Comparison of ENCODE assay signal across 11 mouse cellular contexts in the genomic region with DNA sequence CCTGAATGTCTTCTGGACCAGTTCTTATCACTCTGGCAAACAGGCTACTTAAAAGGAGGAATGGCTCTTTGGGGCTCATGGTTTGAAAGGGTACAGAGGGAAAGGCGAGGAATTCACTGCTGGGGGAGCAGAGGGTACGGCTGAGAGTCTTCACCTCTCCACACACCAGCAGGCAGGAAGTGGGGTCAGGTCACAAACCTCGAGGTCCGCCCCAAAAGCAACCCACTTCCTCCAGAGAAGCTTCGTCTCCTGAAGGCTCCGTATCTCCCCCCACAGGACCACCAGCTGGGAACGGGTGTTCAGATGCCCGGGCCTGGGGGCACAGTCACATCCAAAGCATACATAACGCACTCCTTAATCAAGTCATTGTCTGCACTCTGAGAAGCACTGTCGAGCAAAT.
DNase-seq lines count a peak whose midpoint lies in the region; ATAC-seq and TF ChIP-seq lines count a peak whose summit lies in the region.
"Had no signal": no experiment of that assay in that cellular context is flagged by ENCODE, and none has a peak within 500 bp of the region (broad histone marks: within the 10 kb centered on the region; RNA-seq: fewer than 3 reads in every experiment).

No protein-coding gene starts in this region.

- peaks cover 14% of the 10 kb centered on the region for H3K4me1 ChIP-seq in midbrain, embryonic 10.5 days
- H3K4me1 ChIP-seq in midbrain, postnatal 0 days (ENCODE audit: insufficient read depth, low read length): no peaks in the 10 kb centered on the region
- H3K4me1 ChIP-seq in embryonic facial prominence, embryonic 10.5 days: peaks cover 18% of the 10 kb centered on the region
- H3K4me1 ChIP-seq in midbrain, embryonic 11.5 days (ENCODE audit: control insufficient read depth, insufficient read depth, low read length): no peaks in the 10 kb centered on the region

- H3K4me2 ChIP-seq in midbrain, postnatal 0 days (ENCODE audit: low read depth, low read length, poor library complexity, severe bottlenecking): no peak overlapping the region
- no peak overlapping the region for H3K4me2 ChIP-seq in midbrain, embryonic 11.5 days
- H3K4me2 ChIP-seq: lung, embryonic 15.5 days had no signal

- no peak for ATAC-seq in midbrain, postnatal 0 days (ENCODE audit: low FRiP score)
- ATAC-seq in midbrain, embryonic 11.5 days (ENCODE audit: low FRiP score): no peak

- no peak for DNase-seq in midbrain, embryonic 10.5 days (ENCODE audit: low spot score)
- no peak for DNase-seq in midbrain, postnatal 0 days (ENCODE audit: low spot score)
- DNase-seq in embryonic facial prominence, embryonic 10.5 days (ENCODE audit: low spot score): peak; percentile 26
- DNase-seq in natural killer cell, adult 2 months (ENCODE audit: low spot score in 2 of 2): peak; percentile 65 to 79
- DNase-seq in thymus, postnatal 36 days: peak; percentile 78 to 84
- DNase-seq in midbrain, embryonic 11.5 days (ENCODE audit: low spot score, missing footprints): no peak
- DNase-seq in cerebellum, adult 9-10 months: no peak
- DNase-seq in gastrocnemius, postnatal 14 days: no peak
- DNase-seq: cerebellum, postnatal 36 days had no signal

- no peak overlapping the region for H3K9ac ChIP-seq in midbrain, postnatal 0 days (replicated peaks; ENCODE audit: low read length, poor library complexity, severe bottlenecking)
- no peak overlapping the region for H3K9ac ChIP-seq in midbrain, embryonic 11.5 days (ENCODE audit: low read length)
- H3K9ac ChIP-seq: lung, embryonic 15.5 days had no signal

- H3K4me3 ChIP-seq in midbrain, embryonic 10.5 days: no peak overlapping the region
- no peak overlapping the region for H3K4me3 ChIP-seq in midbrain, postnatal 0 days (ENCODE audit: low read depth, low read length)
- H3K4me3 ChIP-seq in embryonic facial prominence, embryonic 10.5 days: no peak overlapping the region
- H3K4me3 ChIP-seq in midbrain, embryonic 11.5 days (ENCODE audit: low read depth, low read length): no peak overlapping the region
- H3K4me3 ChIP-seq: lung, embryonic 15.5 days had no signal

- intact Hi-C loops in gastrocnemius, postnatal 14 days (cut with DNase I; ENCODE audit: low total_unique reads): no loop called here

- 73% methylated on average over 10 of the region's 10 CpGs for WGBS in midbrain, embryonic 10.5 days
- WGBS in midbrain, postnatal 0 days: 45% methylated on average over 10 of the region's 10 CpGs
- WGBS in embryonic facial prominence, embryonic 10.5 days: 33% methylated on average over 10 of the region's 10 CpGs
- WGBS in midbrain, embryonic 11.5 days: 60% methylated on average over 10 of the region's 10 CpGs

- H3K9me3 ChIP-seq in midbrain, embryonic 10.5 days (replicated peaks): no peaks in the 10 kb centered on the region
- H3K9me3 ChIP-seq in midbrain, postnatal 0 days (ENCODE audit: low read length): no peaks in the 10 kb centered on the region
- no peaks in the 10 kb centered on the region for H3K9me3 ChIP-seq in embryonic facial prominence, embryonic 10.5 days
- no peaks in the 10 kb centered on the region for H3K9me3 ChIP-seq in midbrain, embryonic 11.5 days (ENCODE audit: control insufficient read depth, low read length)
- H3K9me3 ChIP-seq: lung, embryonic 15.5 days had no signal

- no peaks in the 10 kb centered on the region for H3K27me3 ChIP-seq in midbrain, embryonic 10.5 days (ENCODE audit: low read depth, poor library complexity, severe bottlenecking)
- no peaks in the 10 kb centered on the region for H3K27me3 ChIP-seq in midbrain, postnatal 0 days (ENCODE audit: insufficient read depth, low read length)
- H3K27me3 ChIP-seq in embryonic facial prominence, embryonic 10.5 days (replicated peaks; ENCODE audit: low read depth, poor library complexity, severe bottlenecking): peaks cover 14% of the 10 kb centered on the region; the same call in 1 of the 2 replicates
- no peaks in the 10 kb centered on the region for H3K27me3 ChIP-seq in midbrain, embryonic 11.5 days (ENCODE audit: control insufficient read depth, insufficient read depth, low read length)
- H3K27me3 ChIP-seq: lung, embryonic 15.5 days had no signal

- H3K36me3 ChIP-seq in midbrain, embryonic 10.5 days: no peaks in the 10 kb centered on the region
- H3K36me3 ChIP-seq in midbrain, postnatal 0 days (ENCODE audit: insufficient read depth, low read length): no peaks in the 10 kb centered on the region
- no peaks in the 10 kb centered on the region for H3K36me3 ChIP-seq in embryonic facial prominence, embryonic 10.5 days (replicated peaks)
- H3K36me3 ChIP-seq in midbrain, embryonic 11.5 days (ENCODE audit: control insufficient read depth, insufficient read depth, low read length): no peaks in the 10 kb centered on the region
- H3K36me3 ChIP-seq: lung, embryonic 15.5 days had no signal

- no peak for TF ChIP-seq CTCF in midbrain, postnatal 0 days (IDR thresholded peaks at IDR 0.05)

- H3K27ac ChIP-seq in midbrain, embryonic 10.5 days (replicated peaks): peak overlapping the region; percentile 52; the same call in 1 of the 2 replicates
- no peak overlapping the region for H3K27ac ChIP-seq in midbrain, postnatal 0 days (ENCODE audit: low read depth, low read length)
- peak overlapping the region; percentile 71 for H3K27ac ChIP-seq in embryonic facial prominence, embryonic 10.5 days (replicated peaks)
- no peak overlapping the region for H3K27ac ChIP-seq in midbrain, embryonic 11.5 days (ENCODE audit: low read depth, low read length)
- H3K27ac ChIP-seq: kidney, postnatal 0 days; lung, embryonic 15.5 days had no signal

Comparison
In these comparisons a context has a peak if more than half of its experiments do, and no peak if none do; other contexts are left out.
1. H3K27ac ChIP-seq: peak in midbrain, embryonic 10.5 days (single experiment) and embryonic facial prominence, embryonic 10.5 days (single experiment); none in midbrain, postnatal 0 days (single experiment) and midbrain, embryonic 11.5 days (single experiment).
2. DNase-seq: peak in embryonic facial prominence, embryonic 10.5 days (single experiment), natural killer cell, adult 2 months (2 of 2) and thymus, postnatal 36 days (2 of 2); none in midbrain, embryonic 10.5 days (single experiment), midbrain, postnatal 0 days (single experiment), midbrain, embryonic 11.5 days (single experiment), cerebellum, adult 9-10 months (single experiment) and gastrocnemius, postnatal 14 days (single experiment).